Mouse (Mus musculus) stomach, postnatal 0 days (tissue): Measurements from ENCODE around the gene Cript.

Source experiments
- CTCF ChIP-seq: IDR thresholded peaks from 2 replicates; pipeline ENCODE4 v1.5.1; 2016; ENCODE audit warnings: antibody characterized with exemption, low read depth, mild to moderate bottlenecking, moderate library complexity
- EP300 ChIP-seq: optimal IDR thresholded peaks from 2 replicates; pipeline ENCODE3; 2016; ENCODE audit warnings: antibody characterized with exemption

DNA sequence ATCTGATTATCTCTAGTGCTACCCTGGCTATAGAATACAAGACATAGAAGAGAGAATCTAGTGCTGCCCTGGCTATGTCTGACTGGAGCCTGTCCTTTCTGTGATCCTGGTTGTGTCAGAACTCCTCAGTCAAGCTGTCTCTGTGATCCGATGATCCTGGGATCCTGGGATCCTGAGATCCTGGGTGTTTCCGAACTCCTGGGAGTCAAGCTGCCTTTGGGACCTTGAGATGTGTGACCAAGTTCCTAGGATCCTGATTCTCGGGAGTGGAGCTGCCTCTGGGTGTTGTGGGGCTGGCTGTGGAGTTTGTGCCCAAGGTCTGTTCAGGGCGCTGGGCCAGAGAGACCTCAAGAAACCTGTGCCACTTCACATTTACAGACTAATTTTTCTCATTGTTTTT lies 43.6 kb downstream of the Cript start:
- TF ChIP-seq CTCF (no peak), EP300 (no peak)
